Mouse (Mus musculus): ENCODE results near the gene H2afb1.
"Not testable (repeated sequence)": the region's sequence is repeated elsewhere in the genome, so short reads cannot be mapped to it uniquely, and the experiment has no call there.

DNA sequence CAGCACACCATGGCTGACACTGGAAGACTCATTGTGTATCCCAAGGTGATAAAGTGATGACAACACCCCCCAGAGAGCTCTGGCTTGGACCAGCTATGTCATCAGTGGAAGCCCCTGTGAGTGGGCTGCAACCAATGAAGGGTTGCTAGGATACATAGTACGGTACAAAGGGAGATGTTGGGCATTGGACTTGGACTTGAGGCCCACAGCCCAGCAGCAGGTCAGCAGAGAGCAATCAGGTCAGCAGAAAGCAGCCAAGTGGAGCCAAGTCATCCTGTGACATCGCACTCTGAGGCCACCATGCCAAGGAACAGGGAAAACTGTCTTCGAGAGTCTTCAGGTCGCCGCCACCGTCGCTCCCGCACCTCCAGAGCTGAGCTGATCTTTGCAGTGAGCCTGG lies at the start of gene H2afb1:
- TF ChIP-seq CTCF (IDR thresholded peaks at IDR 0.05; ENCODE audit: borderline replicate concordance, insufficient read depth, low read depth, low read length); POLR2A (IDR thresholded peaks at IDR 0.05; ENCODE audit: borderline replicate concordance, insufficient read depth, low read length): not testable (repeated sequence)
